Mouse (Mus musculus): ENCODE data around the gene Sh3rf1. TPM values are rescaled to one million over a fixed set of nuclear protein-coding genes. Genes with fewer than 3 reads are reported as not detected.

Gene Sh3rf1
- polyA plus RNA-seq, 1 experiment from 2014 or later: 15.5 TPM

- Histone ChIP-seq H3K27ac (ENCODE audit: low read length) (no peak overlapping the region), H3K4me1 (ENCODE audit: control insufficient read depth, insufficient read depth, low read length) (no peaks in the 10 kb centered on the region), H3K4me3 (ENCODE audit: low read depth, low read length) (no peak overlapping the region), H3K4me2 (replicated peaks; ENCODE audit: low read depth, low read length) (no peak overlapping the region), H3K9ac (replicated peaks; ENCODE audit: low read depth, low read length) (no peak overlapping the region), H3K9me3 (ENCODE audit: control insufficient read depth, low read depth, low read length) (no peaks in the 10 kb centered on the region), H3K36me3 (ENCODE audit: control insufficient read depth, insufficient read depth, low read length) (no peaks in the 10 kb centered on the region), H3K27me3 (ENCODE audit: control insufficient read depth, insufficient read depth, low read length) (no peaks in the 10 kb centered on the region)
- 47% methylated on average over 5 of the region's 5 CpGs for WGBS
- no peak for ATAC-seq (ENCODE audit: insufficient number of reproducible peaks, insufficient read depth, low FRiP score, low read depth)
These were observed 38.1 kb upstream of the Sh3rf1 start for GRCm38 (mm10) chr8:61185274-61186198.

- Histone ChIP-seq H3K4me3 (ENCODE audit: low read depth, low read length) (no peak overlapping the region), H3K27ac (ENCODE audit: low read length) (no peak overlapping the region), H3K27me3 (ENCODE audit: control insufficient read depth, insufficient read depth, low read length) (no peaks in the 10 kb centered on the region), H3K4me2 (replicated peaks; ENCODE audit: low read depth, low read length) (no peak overlapping the region), H3K9me3 (ENCODE audit: control insufficient read depth, low read depth, low read length) (no peaks in the 10 kb centered on the region), H3K4me1 (ENCODE audit: control insufficient read depth, insufficient read depth, low read length) (no peaks in the 10 kb centered on the region), H3K36me3 (ENCODE audit: control insufficient read depth, insufficient read depth, low read length) (no peaks in the 10 kb centered on the region), H3K9ac (replicated peaks; ENCODE audit: low read depth, low read length) (no peak overlapping the region)
- WGBS: 62% methylated on average over 5 of the region's 5 CpGs
- no peak for ATAC-seq (ENCODE audit: insufficient number of reproducible peaks, insufficient read depth, low FRiP score, low read depth)
These were observed 29.3 kb upstream of the Sh3rf1 start for GRCm38 (mm10) chr8:61194306-61194925.

- no peak for ATAC-seq (ENCODE audit: insufficient number of reproducible peaks, insufficient read depth, low FRiP score, low read depth)
- Histone ChIP-seq H3K9ac (replicated peaks; ENCODE audit: low read depth, low read length) (no peak overlapping the region), H3K4me2 (replicated peaks; ENCODE audit: low read depth, low read length) (no peak overlapping the region), H3K27me3 (ENCODE audit: control insufficient read depth, insufficient read depth, low read length) (no peaks in the 10 kb centered on the region), H3K4me1 (ENCODE audit: control insufficient read depth, insufficient read depth, low read length) (no peaks in the 10 kb centered on the region), H3K9me3 (ENCODE audit: control insufficient read depth, low read depth, low read length) (no peaks in the 10 kb centered on the region), H3K4me3 (ENCODE audit: low read depth, low read length) (no peak overlapping the region), H3K27ac (ENCODE audit: low read length) (no peak overlapping the region), H3K36me3 (ENCODE audit: control insufficient read depth, insufficient read depth, low read length) (no peaks in the 10 kb centered on the region)
- WGBS: 65% methylated on average over 6 of the region's 6 CpGs
These were observed 23.3 kb upstream of the Sh3rf1 start for GRCm38 (mm10) chr8:61200254-61200887.

GRCm38 (mm10) chr8:61203035-61203826, 20.4 kb upstream of the Sh3rf1 start:
- Histone ChIP-seq H3K27ac (ENCODE audit: low read length) (no peak overlapping the region), H3K4me3 (ENCODE audit: low read depth, low read length) (no peak overlapping the region), H3K9me3 (ENCODE audit: control insufficient read depth, low read depth, low read length) (no peaks in the 10 kb centered on the region), H3K27me3 (ENCODE audit: control insufficient read depth, insufficient read depth, low read length) (no peaks in the 10 kb centered on the region), H3K36me3 (ENCODE audit: control insufficient read depth, insufficient read depth, low read length) (no peaks in the 10 kb centered on the region), H3K9ac (replicated peaks; ENCODE audit: low read depth, low read length) (no peak overlapping the region), H3K4me2 (replicated peaks; ENCODE audit: low read depth, low read length) (no peak overlapping the region), H3K4me1 (ENCODE audit: control insufficient read depth, insufficient read depth, low read length) (no peaks in the 10 kb centered on the region)
- WGBS: 70% methylated on average over 5 of the region's 5 CpGs
- no peak for ATAC-seq (ENCODE audit: insufficient number of reproducible peaks, insufficient read depth, low FRiP score, low read depth)

GRCm38 (mm10) chr8:61206876-61207275, 16.8 kb upstream of the Sh3rf1 start:
- Histone ChIP-seq H3K9ac (replicated peaks; ENCODE audit: low read depth, low read length) (no peak overlapping the region), H3K27me3 (ENCODE audit: control insufficient read depth, insufficient read depth, low read length) (no peaks in the 10 kb centered on the region), H3K27ac (ENCODE audit: low read length) (no peak overlapping the region), H3K36me3 (ENCODE audit: control insufficient read depth, insufficient read depth, low read length) (no peaks in the 10 kb centered on the region), H3K4me2 (replicated peaks; ENCODE audit: low read depth, low read length) (no peak overlapping the region), H3K4me1 (ENCODE audit: control insufficient read depth, insufficient read depth, low read length) (no peaks in the 10 kb centered on the region), H3K9me3 (ENCODE audit: control insufficient read depth, low read depth, low read length) (no peaks in the 10 kb centered on the region), H3K4me3 (ENCODE audit: low read depth, low read length) (no peak overlapping the region)
- no peak for ATAC-seq (ENCODE audit: insufficient number of reproducible peaks, insufficient read depth, low FRiP score, low read depth)
- WGBS: 24% methylated on average over 2 of the region's 2 CpGs

- H3K27ac ChIP-seq (ENCODE audit: low read length): no peak overlapping the region
- no peaks in the 10 kb centered on the region for H3K27me3 ChIP-seq (ENCODE audit: control insufficient read depth, insufficient read depth, low read length)
- no peak for ATAC-seq (ENCODE audit: insufficient number of reproducible peaks, insufficient read depth, low FRiP score, low read depth)
- no peaks in the 10 kb centered on the region for H3K9me3 ChIP-seq (ENCODE audit: control insufficient read depth, low read depth, low read length)
- no peaks in the 10 kb centered on the region for H3K4me1 ChIP-seq (ENCODE audit: control insufficient read depth, insufficient read depth, low read length)
- no peak overlapping the region for H3K4me3 ChIP-seq (ENCODE audit: low read depth, low read length)
- WGBS: 81% methylated on average over 4 of the region's 4 CpGs
- no peak overlapping the region for H3K4me2 ChIP-seq (replicated peaks; ENCODE audit: low read depth, low read length)
- H3K9ac ChIP-seq (replicated peaks; ENCODE audit: low read depth, low read length): no peak overlapping the region
- H3K36me3 ChIP-seq (ENCODE audit: control insufficient read depth, insufficient read depth, low read length): no peaks in the 10 kb centered on the region
These were observed 16.0 kb upstream of the Sh3rf1 start for GRCm38 (mm10) chr8:61207636-61208035.

GRCm38 (mm10) chr8:61208719-61209118, 15.0 kb upstream of the Sh3rf1 start:
- Histone ChIP-seq H3K36me3 (ENCODE audit: control insufficient read depth, insufficient read depth, low read length) (no peaks in the 10 kb centered on the region), H3K4me1 (ENCODE audit: control insufficient read depth, insufficient read depth, low read length) (no peaks in the 10 kb centered on the region), H3K4me3 (ENCODE audit: low read depth, low read length) (no peak overlapping the region), H3K27me3 (ENCODE audit: control insufficient read depth, insufficient read depth, low read length) (no peaks in the 10 kb centered on the region), H3K9me3 (ENCODE audit: control insufficient read depth, low read depth, low read length) (no peaks in the 10 kb centered on the region), H3K9ac (replicated peaks; ENCODE audit: low read depth, low read length) (no peak overlapping the region), H3K27ac (ENCODE audit: low read length) (no peak overlapping the region), H3K4me2 (replicated peaks; ENCODE audit: low read depth, low read length) (no peak overlapping the region)
- no peak for ATAC-seq (ENCODE audit: insufficient number of reproducible peaks, insufficient read depth, low FRiP score, low read depth)
- 82% methylated on average over 9 of the region's 9 CpGs for WGBS

GRCm38 (mm10) chr8:61210836-61211235, 12.8 kb upstream of the Sh3rf1 start:
- H3K36me3 ChIP-seq (ENCODE audit: control insufficient read depth, insufficient read depth, low read length): no peaks in the 10 kb centered on the region
- no peak overlapping the region for H3K4me2 ChIP-seq (replicated peaks; ENCODE audit: low read depth, low read length)
- no peak overlapping the region for H3K27ac ChIP-seq (ENCODE audit: low read length)
- H3K27me3 ChIP-seq (ENCODE audit: control insufficient read depth, insufficient read depth, low read length): no peaks in the 10 kb centered on the region
- no peak overlapping the region for H3K4me3 ChIP-seq (ENCODE audit: low read depth, low read length)
- 85% methylated on average over 8 of the region's 8 CpGs for WGBS
- H3K4me1 ChIP-seq (ENCODE audit: control insufficient read depth, insufficient read depth, low read length): no peaks in the 10 kb centered on the region
- no peaks in the 10 kb centered on the region for H3K9me3 ChIP-seq (ENCODE audit: control insufficient read depth, low read depth, low read length)
- H3K9ac ChIP-seq (replicated peaks; ENCODE audit: low read depth, low read length): no peak overlapping the region
- ATAC-seq (ENCODE audit: insufficient number of reproducible peaks, insufficient read depth, low FRiP score, low read depth): no peak
